Mouse (Mus musculus): ENCODE measurements around the gene Fam122c.
"Not testable (repeated sequence)": the region's sequence is repeated elsewhere in the genome, so short reads cannot be mapped to it uniquely, and the experiment has no call there.

Fam122c gene

GRCm38 (mm10) chrX:53273124-53273523, at the start of gene Fam122c:
TSS of gene Fam122c (plus strand) at chrX:53273424.
- no peak for DNase-seq (ENCODE audit: low spot score)

- DNase-seq (ENCODE audit: low spot score): no peak
These were observed 48.8 kb upstream of the Fam122c start for GRCm38 (mm10) chrX:53224353-53224944.

GRCm38 (mm10) chrX:53231965-53232364, 41.3 kb upstream of the Fam122c start:
- no peak for DNase-seq (ENCODE audit: low spot score)

- no peak for DNase-seq (ENCODE audit: low spot score)
These were observed 39.5 kb upstream of the Fam122c start for GRCm38 (mm10) chrX:53233689-53234088.

GRCm38 (mm10) chrX:53236404-53236803, 36.8 kb upstream of the Fam122c start:
- no peak for DNase-seq (ENCODE audit: low spot score)

GRCm38 (mm10) chrX:53237971-53238370, 35.3 kb upstream of the Fam122c start:
- DNase-seq (ENCODE audit: low spot score): no peak

GRCm38 (mm10) chrX:53240011-53240410, 33.2 kb upstream of the Fam122c start, which contains the start of gene Plac1:
TSS of gene Plac1 (minus strand) at chrX:53240111.
- DNase-seq (ENCODE audit: low spot score): no peak

GRCm38 (mm10) chrX:53255195-53255594, 18.0 kb upstream of the Fam122c start:
- DNase-seq (ENCODE audit: low spot score): no peak

GRCm38 (mm10) chrX:53266186-53266585, 7.0 kb upstream of the Fam122c start:
- no peak for DNase-seq (ENCODE audit: low spot score)

GRCm38 (mm10) chrX:53268856-53269255, 4.4 kb upstream of the Fam122c start:
- DNase-seq (ENCODE audit: low spot score): peak; percentile 40

GRCm38 (mm10) chrX:53269289-53270062, 3.7 kb upstream of the Fam122c start, which contains the start of gene Fam122b:
TSS of gene Fam122b (minus strand) at chrX:53269805.
- DNase-seq (ENCODE audit: low spot score): peak; percentile 89

GRCm38 (mm10) chrX:53270063-53270432, 3.2 kb upstream of the Fam122c start:
- DNase-seq (ENCODE audit: low spot score): no peak

- DNase-seq (ENCODE audit: low spot score): not testable (repeated sequence)
These were observed 1.6 kb upstream of the Fam122c start for GRCm38 (mm10) chrX:53271628-53272027.

GRCm38 (mm10) chrX:53287924-53288323, 14.7 kb downstream of the Fam122c start:
- no peak for DNase-seq (ENCODE audit: low spot score)

- DNase-seq (ENCODE audit: low spot score): no peak
These were observed 47.3 kb downstream of the Fam122c start for GRCm38 (mm10) chrX:53320564-53320963.

GRCm38 (mm10) chrX:53321111-53321510, 47.9 kb downstream of the Fam122c start:
- no peak for DNase-seq (ENCODE audit: low spot score)

- no peak for DNase-seq (ENCODE audit: low spot score)
These were observed 57.2 kb downstream of the Fam122c start for GRCm38 (mm10) chrX:53330396-53330795.

- no peak for DNase-seq (ENCODE audit: low spot score)
These were observed 64.1 kb downstream of the Fam122c start for GRCm38 (mm10) chrX:53337355-53337754.

GRCm38 (mm10) chrX:53341531-53341930, 68.3 kb downstream of the Fam122c start:
- DNase-seq (ENCODE audit: low spot score): peak; percentile 16

- DNase-seq (ENCODE audit: low spot score): no peak
These were observed 75.2 kb downstream of the Fam122c start for GRCm38 (mm10) chrX:53348374-53348773.

- no peak for DNase-seq (ENCODE audit: low spot score)
These were observed 91.6 kb downstream of the Fam122c start for GRCm38 (mm10) chrX:53364668-53365383.

GRCm38 (mm10) chrX:53369534-53370365, 96.5 kb downstream of the Fam122c start:
- no peak for DNase-seq (ENCODE audit: low spot score)
